Mouse (Mus musculus): ENCODE measurements around the gene Acnat2. TPM values are rescaled to one million over a fixed set of nuclear protein-coding genes. Genes with fewer than 3 reads are reported as not detected.
"Not testable (repeated sequence)": the region's sequence is repeated elsewhere in the genome, so short reads cannot be mapped to it uniquely, and the experiment has no call there.

Gene Acnat2
- 10 to 100 TPM in 1 of 2 experiments, 1 to 10 TPM in 1; 7.0 to 12.0 TPM for total RNA-seq (2021)
- long read RNA-seq, experiment 1, partial matches to known transcripts = 17 of 21 reads
- long read RNA-seq, experiment 1, other reads (novel, unspliced or antisense) = 4 of 21 reads
- long read RNA-seq, experiment 2, partial matches to known transcripts = 0 of 1 reads
- long read RNA-seq, experiment 2, other reads (novel, unspliced or antisense) = 1 of 1 reads

- DNase-seq = not testable (repeated sequence)
These were observed at the start of gene Acnat2 for GRCm38 (mm10) chr4:49407957-49408356. Gene Acnat2, minus strand, starts transcription at chr4:49408151.

DNA sequence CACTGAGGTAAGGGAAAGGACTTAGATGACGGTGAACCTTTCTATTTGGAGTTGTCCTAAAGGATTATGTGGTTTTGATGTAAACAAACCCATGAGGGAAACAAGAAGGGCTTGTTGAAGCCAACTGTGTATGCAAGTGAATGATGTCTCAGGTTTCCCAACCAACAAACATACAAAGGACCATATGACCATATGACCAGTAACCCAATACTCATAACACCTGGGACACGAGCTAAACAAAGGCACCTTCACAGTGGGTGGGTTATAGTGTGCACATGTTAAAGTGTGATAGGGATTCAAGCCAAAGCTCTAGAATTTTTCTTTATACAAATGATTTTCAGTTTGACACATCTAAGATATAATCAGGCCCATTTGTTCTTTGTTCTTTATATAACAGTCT, 48.2 kb upstream of the Acnat2 start:
- no peak for DNase-seq

GRCm38 (mm10) chr4:49451848-49452551, 44.0 kb upstream of the Acnat2 start:
- no peak for DNase-seq

DNA sequence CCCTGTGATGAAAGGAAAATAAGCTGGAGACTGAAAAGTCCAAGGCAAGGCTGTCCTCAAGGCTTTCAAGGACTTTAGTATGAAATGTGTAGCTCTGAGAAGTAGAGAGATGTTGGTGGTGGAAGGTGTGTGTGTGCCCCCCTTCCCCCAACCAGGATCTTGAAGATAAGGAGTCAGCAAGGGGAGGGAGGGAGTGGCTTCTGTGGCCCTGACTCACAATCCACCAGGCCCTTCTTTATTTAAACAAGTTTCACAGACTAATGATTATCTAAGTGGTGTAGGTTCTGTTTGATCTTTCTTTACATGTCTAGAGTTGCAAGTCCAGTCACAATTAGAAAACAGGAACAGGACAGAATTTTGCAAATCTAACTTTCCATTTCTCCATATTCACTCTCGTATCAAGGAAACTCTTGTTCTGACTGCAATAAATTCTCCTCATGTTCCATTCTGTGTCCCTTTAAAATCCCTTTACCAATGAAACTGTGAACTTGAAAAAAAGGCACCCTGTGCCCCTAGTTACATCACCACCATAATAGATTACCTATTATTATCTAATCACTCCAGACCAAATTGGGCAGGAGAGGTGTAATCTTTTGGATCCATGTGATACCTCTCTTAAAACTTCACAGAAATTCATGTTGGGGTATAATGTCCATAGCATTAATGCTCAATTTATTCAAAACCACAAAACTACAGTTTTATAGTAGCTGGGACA, 43.3 kb upstream of the Acnat2 start:
- not testable (repeated sequence) for DNase-seq

- DNase-seq = not testable (repeated sequence)
These were observed 29.0 kb upstream of the Acnat2 start for GRCm38 (mm10) chr4:49436968-49437367.

DNA sequence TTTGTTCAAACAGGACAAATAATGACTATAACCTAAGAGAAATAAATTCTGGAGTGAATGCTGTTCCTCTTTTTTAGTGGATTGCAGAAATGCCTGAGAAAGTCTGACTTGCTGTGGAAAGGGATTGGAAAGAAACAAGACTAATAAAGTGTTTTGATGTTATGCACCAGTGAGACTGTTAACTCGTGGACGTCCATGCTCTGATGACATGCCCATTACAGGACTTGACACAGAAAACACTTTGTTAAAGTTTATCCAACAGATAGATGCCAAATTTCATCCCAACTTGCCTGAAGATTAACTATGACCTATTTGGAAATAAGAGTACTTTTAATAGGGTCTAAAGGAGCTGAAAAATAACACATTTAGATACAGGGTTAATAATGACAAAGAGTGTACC, 2.2 kb upstream of the Acnat2 start:
- DNase-seq = not testable (repeated sequence)

- no peak for DNase-seq
These were observed 21.1 kb downstream of the Acnat2 start for GRCm38 (mm10) chr4:49386873-49387272.

GRCm38 (mm10) chr4:49383576-49384318, 24.2 kb downstream of the Acnat2 start:
- DNase-seq = not testable (repeated sequence)

DNA sequence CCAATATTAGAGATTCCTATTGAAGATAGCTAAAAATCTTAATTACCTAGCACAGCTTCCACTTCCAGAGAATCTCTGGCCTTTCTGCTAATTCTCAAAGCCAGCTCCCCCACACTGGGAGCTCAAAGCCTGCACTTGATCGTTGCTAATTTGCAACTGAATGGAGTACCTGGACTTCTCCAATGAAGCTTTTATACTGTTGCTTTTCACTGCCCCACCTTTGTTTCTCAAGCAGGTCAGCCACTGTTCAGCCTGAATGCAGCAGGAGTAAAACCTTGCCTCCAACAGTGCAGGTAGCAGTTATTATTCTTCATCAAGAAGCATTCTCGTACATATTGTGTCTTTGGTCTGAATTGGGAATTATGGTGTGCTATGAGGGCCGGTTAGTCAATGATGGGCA, 39.9 kb downstream of the Acnat2 start:
- not testable (repeated sequence) for DNase-seq

GRCm38 (mm10) chr4:49357097-49357496, 50.9 kb downstream of the Acnat2 start:
- no peak for DNase-seq

DNA sequence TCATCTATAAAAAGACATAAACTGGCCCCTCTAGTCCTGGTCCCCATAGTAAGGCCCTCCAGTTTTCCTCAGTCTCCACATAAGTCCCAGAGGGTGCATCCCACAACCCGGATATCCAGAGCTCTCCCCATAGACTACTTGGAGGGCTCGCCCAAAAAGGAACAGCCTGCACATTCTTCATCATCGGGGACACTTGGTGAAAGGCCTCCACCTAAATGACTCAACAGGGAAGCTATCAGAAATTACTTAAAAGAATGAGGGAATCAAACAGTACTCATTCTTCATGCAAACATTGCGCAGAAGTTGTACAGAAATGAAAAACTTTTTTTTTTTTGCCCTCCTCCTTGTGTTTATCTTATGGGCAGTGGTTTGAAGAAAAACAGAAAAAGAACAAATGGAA, 57.5 kb downstream of the Acnat2 start:
- DNase-seq = no peak

DNA sequence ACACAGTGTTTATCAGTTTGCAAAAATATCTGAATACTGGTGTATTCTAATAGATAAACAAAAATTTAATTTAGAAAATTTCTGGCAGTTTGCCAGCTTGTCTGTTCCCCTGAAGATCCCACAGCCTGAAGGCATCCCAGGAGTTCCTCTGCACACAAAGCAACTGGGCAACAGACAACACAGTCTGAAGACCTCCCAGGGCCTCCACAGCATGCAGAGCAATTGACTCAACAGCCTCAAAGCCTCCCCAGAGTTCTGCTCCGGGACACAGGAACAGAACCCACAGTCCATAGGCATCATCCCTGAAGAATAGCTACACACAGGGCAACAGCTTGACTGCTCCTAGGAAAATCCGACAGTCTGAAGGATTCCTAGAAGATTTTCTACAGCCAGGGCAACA, 59.3 kb downstream of the Acnat2 start:
- no peak for DNase-seq

GRCm38 (mm10) chr4:49348001-49348400, 60.0 kb downstream of the Acnat2 start:
- not testable (repeated sequence) for DNase-seq

GRCm38 (mm10) chr4:49340091-49340490, 67.9 kb downstream of the Acnat2 start:
- not testable (repeated sequence) for DNase-seq

- not testable (repeated sequence) for DNase-seq
These were observed 70.0 kb downstream of the Acnat2 start for GRCm38 (mm10) chr4:49337949-49338348.

Other genes starting within 250 kb of the Acnat2 start
- 10 to 100 TPM in 1 of 2 experiments, 1 to 10 TPM in 1; 9.1 to 12.4 TPM for gene Acnat1, start 65.8 kb upstream of the Acnat2 start, total RNA-seq (2021)
- 1 to 10 TPM; 1.8 to 1.9 TPM for gene Baat, start 98.4 kb upstream of the Acnat2 start, total RNA-seq (2021)
- gene Mrpl50, start 112.9 kb upstream of the Acnat2 start, total RNA-seq (2021) = 10 to 100 TPM; 45.5 to 49.5 TPM
- gene Zfp189, start 113.0 kb upstream of the Acnat2 start, total RNA-seq (2021) = 1 to 10 TPM; 7.7 to 8.3 TPM
- 100 to 1,000 TPM; 171 to 692 TPM for gene Aldob, start 141.4 kb upstream of the Acnat2 start, total RNA-seq (2021)
- gene Tmem246, start 189.7 kb upstream of the Acnat2 start, total RNA-seq (2021) = 10 to 100 TPM; 14.6 to 18.7 TPM
- 10 to 100 TPM; 39.8 to 46.0 TPM for gene Rnf20, start 223.9 kb upstream of the Acnat2 start, total RNA-seq (2021)